Comparison of ENCODE assay signal across 8 mouse cellular contexts in genomic region chr7:141328373-141328990, GRCm38 (mm10). TPM values are rescaled to one million over a fixed set of nuclear protein-coding genes. Genes with fewer than 3 reads are reported as not detected.
DNase-seq lines count a peak whose midpoint lies in the region; ATAC-seq lines count a peak whose summit lies in the region.

No protein-coding gene starts in this region.

- peaks cover 3% of the 10 kb centered on the region; the same call in 1 of the 2 replicates for H3K36me3 ChIP-seq in neural tube, embryonic 11.5 days (ENCODE audit: control insufficient read depth, insufficient read depth, low read length)
- H3K36me3 ChIP-seq in limb, embryonic 10.5 days, result peaks cover 33% of the 10 kb centered on the region
- peaks cover 5% of the 10 kb centered on the region; the same call in 1 of the 2 replicates for H3K36me3 ChIP-seq in stomach, embryonic 15.5 days

- DNase-seq in cerebellum, adult 9-10 months, result peak; percentile 82
- no peak for DNase-seq in cerebellum, adult 8-10 months
- DNase-seq in neural tube, embryonic 11.5 days (ENCODE audit: low spot score), result peak; percentile 24
- DNase-seq in neural tube, embryonic 10.5 days (ENCODE audit: extremely low spot score, low spot score), result no peak
- DNase-seq in limb, embryonic 10.5 days (ENCODE audit: low spot score), result no peak
- DNase-seq in layer of hippocampus, postnatal 25 days (ENCODE audit: extremely low spot score in 1 of 2, low spot score in 1 of 2), result no peak
- no peak for DNase-seq in left cerebral cortex, postnatal 25 days (ENCODE audit: low spot score in 2 of 2)

- peak overlapping the region; percentile 99 for H3K4me2 ChIP-seq in neural tube, embryonic 11.5 days (ENCODE audit: low read depth)
- peak overlapping the region; percentile 99 for H3K4me2 ChIP-seq in stomach, embryonic 15.5 days

- H3K4me3 ChIP-seq in neural tube, embryonic 11.5 days (ENCODE audit: low read depth, low read length), result peak overlapping the region; percentile 63
- H3K4me3 ChIP-seq in limb, embryonic 10.5 days, result peak overlapping the region; percentile 66
- H3K4me3 ChIP-seq in stomach, embryonic 15.5 days (replicated peaks), result peak overlapping the region; percentile 68

- WGBS in neural tube, embryonic 11.5 days, result 19% methylated on average over 24 of the region's 24 CpGs
- WGBS in limb, embryonic 10.5 days, result 21% methylated on average over 24 of the region's 24 CpGs
- 12% methylated on average over 24 of the region's 24 CpGs for WGBS in stomach, embryonic 15.5 days

- peak overlapping the region; percentile 96 for H3K9ac ChIP-seq in neural tube, embryonic 11.5 days (ENCODE audit: low read length)
- peak overlapping the region; percentile 53; the same call in 1 of the 2 replicates for H3K9ac ChIP-seq in stomach, embryonic 15.5 days

- H3K27ac ChIP-seq in neural tube, embryonic 11.5 days (ENCODE audit: low read depth, low read length), result peak overlapping the region; percentile 99
- H3K27ac ChIP-seq in limb, embryonic 10.5 days, result peak overlapping the region; percentile 98
- peak overlapping the region; percentile 99 for H3K27ac ChIP-seq in stomach, embryonic 15.5 days

- intact Hi-C loops in left cerebral cortex, postnatal 25 days (cut with DNase I), result no loop called here

- peak; percentile 40 for ATAC-seq in neural tube, embryonic 11.5 days (ENCODE audit: insufficient read depth, low FRiP score, low TSS enrichment)
- ATAC-seq in stomach, embryonic 15.5 days (ENCODE audit: insufficient read depth, low FRiP score, low read depth), result peak; percentile 5

- no peaks in the 10 kb centered on the region for H3K9me3 ChIP-seq in neural tube, embryonic 11.5 days (ENCODE audit: control insufficient read depth, low read length)
- no peaks in the 10 kb centered on the region for H3K9me3 ChIP-seq in limb, embryonic 10.5 days (replicated peaks)
- H3K9me3 ChIP-seq in stomach, embryonic 15.5 days, result no peaks in the 10 kb centered on the region

- no peaks in the 10 kb centered on the region for H3K27me3 ChIP-seq in neural tube, embryonic 11.5 days (ENCODE audit: control insufficient read depth, insufficient read depth, low read length)
- H3K27me3 ChIP-seq in limb, embryonic 10.5 days (ENCODE audit: low read depth, poor library complexity, severe bottlenecking), result no peaks in the 10 kb centered on the region
- H3K27me3 ChIP-seq in stomach, embryonic 15.5 days (replicated peaks), result no peaks in the 10 kb centered on the region

- peaks cover 19% of the 10 kb centered on the region for H3K4me1 ChIP-seq in neural tube, embryonic 11.5 days (ENCODE audit: control insufficient read depth, insufficient read depth, low read length)
- peaks cover 29% of the 10 kb centered on the region for H3K4me1 ChIP-seq in limb, embryonic 10.5 days
- H3K4me1 ChIP-seq in stomach, embryonic 15.5 days, result peaks cover 22% of the 10 kb centered on the region

RNA-seq across cellular contexts. Expression of gene Tmem80, which starts 0.9 kb away (rescaled TPM):
- 29.3 and 32.6 TPM in 2 replicates for polyA plus RNA-seq in neural tube, embryonic 11.5 days (2014; fragmentation: Nextera tagmentation; extraction: Ambion mirVana)
- polyA plus RNA-seq in limb, embryonic 10.5 days (2016; fragmentation: Nextera tagmentation; extraction: Ambion mirVana), result 42.9 and 46.1 TPM in 2 replicates
- 39.3 and 40.6 TPM in 2 replicates for polyA plus RNA-seq in stomach, embryonic 15.5 days (2015; fragmentation: Nextera tagmentation; extraction: Ambion mirVana)
- 10 to 100 TPM; 28.8 to 39.3 TPM for total RNA-seq in layer of hippocampus, postnatal 25 days (2021)
- 10 to 100 TPM; 33.4 to 34.6 TPM for total RNA-seq in left cerebral cortex, postnatal 25 days (2021)

RNA-seq across cellular contexts. Expression of gene Deaf1, which starts 1.0 kb away (rescaled TPM):
- polyA plus RNA-seq in neural tube, embryonic 11.5 days (2014; fragmentation: Nextera tagmentation; extraction: Ambion mirVana), result 72.3 and 90.1 TPM in 2 replicates
- 44.1 and 59.5 TPM in 2 replicates for polyA plus RNA-seq in limb, embryonic 10.5 days (2016; fragmentation: Nextera tagmentation; extraction: Ambion mirVana)
- polyA plus RNA-seq in stomach, embryonic 15.5 days (2015; fragmentation: Nextera tagmentation; extraction: Ambion mirVana), result 66.9 and 70.8 TPM in 2 replicates
- total RNA-seq in layer of hippocampus, postnatal 25 days (2021), result 10 to 100 TPM; 91.3 to 92.6 TPM
- 10 to 100 TPM; 71.8 to 76.6 TPM for total RNA-seq in left cerebral cortex, postnatal 25 days (2021)

RNA-seq across cellular contexts. Expression of gene Eps8l2, which starts 10.2 kb away (rescaled TPM):
- 2.2 TPM in 2 replicates for polyA plus RNA-seq in neural tube, embryonic 11.5 days (2014; fragmentation: Nextera tagmentation; extraction: Ambion mirVana)
- 3.4 and 5.0 TPM in 2 replicates for polyA plus RNA-seq in limb, embryonic 10.5 days (2016; fragmentation: Nextera tagmentation; extraction: Ambion mirVana)
- polyA plus RNA-seq in stomach, embryonic 15.5 days (2015; fragmentation: Nextera tagmentation; extraction: Ambion mirVana), result 59.6 and 59.7 TPM in 2 replicates
- total RNA-seq in layer of hippocampus, postnatal 25 days (2021), result 1 to 10 TPM; 4.7 to 6.2 TPM
- total RNA-seq in left cerebral cortex, postnatal 25 days (2021), result 1 to 10 TPM; 3.0 to 3.3 TPM

RNA-seq across cellular contexts. Expression of gene Drd4, which starts 36.7 kb away (rescaled TPM):
- 0.43 and 0.61 TPM in 2 replicates for polyA plus RNA-seq in neural tube, embryonic 11.5 days (2014; fragmentation: Nextera tagmentation; extraction: Ambion mirVana)
- polyA plus RNA-seq in limb, embryonic 10.5 days (2016; fragmentation: Nextera tagmentation; extraction: Ambion mirVana), result 0.68 and 0.93 TPM in 2 replicates
- polyA plus RNA-seq in stomach, embryonic 15.5 days (2015; fragmentation: Nextera tagmentation; extraction: Ambion mirVana), result 0.19 and 0.28 TPM in 2 replicates
- under 1 TPM in 1 of 2 experiments, not detected in 1; 0.12 TPM for total RNA-seq in layer of hippocampus, postnatal 25 days (2021)
- total RNA-seq in left cerebral cortex, postnatal 25 days (2021), result under 1 TPM; 0.41 to 0.66 TPM

RNA-seq across cellular contexts. Expression of gene Sct, which starts 49.5 kb away (rescaled TPM):
- 13.2 and 13.7 TPM in 2 replicates for polyA plus RNA-seq in neural tube, embryonic 11.5 days (2014; fragmentation: Nextera tagmentation; extraction: Ambion mirVana)
- polyA plus RNA-seq in limb, embryonic 10.5 days (2016; fragmentation: Nextera tagmentation; extraction: Ambion mirVana), result 9.7 and 11.3 TPM in 2 replicates
- 44.2 and 48.8 TPM in 2 replicates for polyA plus RNA-seq in stomach, embryonic 15.5 days (2015; fragmentation: Nextera tagmentation; extraction: Ambion mirVana)
- not detected for total RNA-seq in layer of hippocampus, postnatal 25 days (2021)
- total RNA-seq in left cerebral cortex, postnatal 25 days (2021), result not detected

Comparison
In these comparisons a context has a peak if more than half of its experiments do, and no peak if none do; other contexts are left out.
1. DNase-seq: peak in cerebellum, adult 9-10 months (single experiment) and neural tube, embryonic 11.5 days (single experiment); none in cerebellum, adult 8-10 months (single experiment), neural tube, embryonic 10.5 days (single experiment), limb, embryonic 10.5 days (single experiment), layer of hippocampus, postnatal 25 days (0 of 2) and left cerebral cortex, postnatal 25 days (0 of 2).
2. RNA of gene Eps8l2, which starts 10.2 kb away (polyA plus RNA-seq): 59.6 to 59.7 TPM in stomach, embryonic 15.5 days; 3.4 to 5.0 TPM in limb, embryonic 10.5 days and 2.2 TPM in neural tube, embryonic 11.5 days; every median in the first group is over 10 times any median in the second.
3. Peak in every context shown above with its lines, with median percentiles within 50 percentile points of each other: H3K27ac ChIP-seq and H3K4me3 ChIP-seq.